Mouse (Mus musculus): ENCODE measurements around the gene Slc27a5.

The Slc27a5 gene

GRCm38 (mm10) chr7:12949032-12949871 lies 48.7 kb downstream of the Slc27a5 start:
- Histone ChIP-seq H3K36me3 (ENCODE audit: insufficient read depth, low read length) (no peaks in the 10 kb centered on the region), H3K4me3 (replicated peaks; ENCODE audit: low read length) (peak overlapping the region; percentile 84), H3K9me3 (ENCODE audit: low read length) (no peaks in the 10 kb centered on the region), H3K27me3 (ENCODE audit: insufficient read depth, low read length) (no peaks in the 10 kb centered on the region), H3K4me1 (replicated peaks; ENCODE audit: low read depth, low read length) (peaks cover 23% of the 10 kb centered on the region)
- TF ChIP-seq NANOG (IDR thresholded peaks at IDR 0.05; ENCODE audit: borderline replicate concordance, low read length) (no peak), CTCF (conservative IDR thresholded peaks at IDR 0.05; ENCODE audit: low read length) (no peak), POU5F1 (IDR thresholded peaks at IDR 0.05; ENCODE audit: borderline replicate concordance, low read length) (no peak)

DNA sequence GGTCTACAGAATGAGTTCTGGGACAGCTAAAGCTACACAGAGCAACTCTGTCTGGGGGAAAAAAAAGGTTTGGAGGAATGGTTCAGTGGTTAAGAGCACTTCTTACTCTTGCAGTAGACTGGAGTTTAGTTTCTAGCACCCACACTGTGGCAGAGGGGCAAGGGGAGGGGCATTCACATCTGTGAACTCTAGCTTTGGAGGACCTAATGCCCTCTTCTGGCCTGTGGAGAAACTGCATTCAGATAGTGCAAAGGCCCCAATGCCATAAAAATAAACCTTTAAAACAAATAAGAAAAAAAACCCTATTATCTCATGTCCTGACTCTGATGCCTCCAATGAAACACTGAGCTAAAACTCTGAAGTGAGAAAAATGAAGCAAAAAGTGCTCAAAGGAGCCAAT lies 54.5 kb downstream of the Slc27a5 start:
- Histone ChIP-seq H3K27me3 (ENCODE audit: insufficient read depth, low read length) (no peaks in the 10 kb centered on the region), H3K36me3 (ENCODE audit: insufficient read depth, low read length) (no peaks in the 10 kb centered on the region), H3K9me3 (ENCODE audit: low read length) (no peaks in the 10 kb centered on the region), H3K4me3 (replicated peaks; ENCODE audit: low read length) (no peak overlapping the region), H3K4me1 (replicated peaks; ENCODE audit: low read depth, low read length) (peaks cover 9% of the 10 kb centered on the region)
- TF ChIP-seq POU5F1 (IDR thresholded peaks at IDR 0.05; ENCODE audit: borderline replicate concordance, low read length), result no peak
- TF ChIP-seq CTCF (conservative IDR thresholded peaks at IDR 0.05; ENCODE audit: low read length), result peak; percentile 81

DNA sequence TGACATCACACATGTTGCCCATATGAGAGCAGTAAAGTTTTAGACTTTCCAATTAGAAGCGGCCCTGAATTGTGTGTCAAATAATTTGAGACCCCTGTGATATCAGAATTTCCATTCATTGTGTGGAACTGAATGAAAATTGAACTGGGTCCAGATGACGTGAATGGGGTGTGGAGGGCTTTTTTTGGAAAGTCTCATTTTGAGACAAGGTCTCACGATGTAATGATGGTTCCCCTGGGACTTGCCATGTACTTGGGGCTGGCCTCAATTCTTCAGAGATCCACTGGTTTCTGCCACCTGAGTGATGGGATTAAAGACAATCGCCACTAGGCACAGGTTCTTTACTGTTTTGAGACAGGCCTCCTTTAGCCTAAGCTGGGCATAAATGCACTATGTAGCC lies 57.4 kb downstream of the Slc27a5 start:
- peaks cover 9% of the 10 kb centered on the region; the same call in 1 of the 2 replicates for H3K4me1 ChIP-seq (replicated peaks; ENCODE audit: low read depth, low read length)
- H3K36me3 ChIP-seq (ENCODE audit: insufficient read depth, low read length), result no peaks in the 10 kb centered on the region
- H3K27me3 ChIP-seq (ENCODE audit: insufficient read depth, low read length), result no peaks in the 10 kb centered on the region
- TF ChIP-seq CTCF (conservative IDR thresholded peaks at IDR 0.05; ENCODE audit: low read length) (no peak), NANOG (IDR thresholded peaks at IDR 0.05; ENCODE audit: borderline replicate concordance, low read length) (no peak), POU5F1 (IDR thresholded peaks at IDR 0.05; ENCODE audit: borderline replicate concordance, low read length) (no peak)
- H3K4me3 ChIP-seq (replicated peaks; ENCODE audit: low read length), result no peak overlapping the region
- H3K9me3 ChIP-seq (ENCODE audit: low read length), result no peaks in the 10 kb centered on the region

All from E14TG2a.4 (cell line).